Mouse (Mus musculus) ES-Bruce4 (cell line): ENCODE measurements around the gene Kirrel. TPM values are rescaled to one million over a fixed set of nuclear protein-coding genes. Genes with fewer than 3 reads are reported as not detected.
A peak's percentile ranks its signal among the peaks of the same experiment; 100 is the strongest.

Experiments
- H3K27ac ChIP-seq: 2 replicates; pipeline ENCODE4 v1.5.1; 2012; ENCODE audit warnings: low read length, inconsistent platforms; ENCODE audit not compliant: insufficient read depth
- H3K27me3 ChIP-seq: 2 replicates; pipeline ENCODE4 v1.6.1; 2012; ENCODE audit warnings: mild to moderate bottlenecking, low read length, inconsistent platforms; ENCODE audit not compliant: control insufficient read depth, poor library complexity, insufficient read depth, severe bottlenecking
- H3K36me3 ChIP-seq: 2 replicates; pipeline ENCODE4 v1.6.1; 2012; ENCODE audit warnings: inconsistent platforms, mild to moderate bottlenecking, low read length, moderate library complexity; ENCODE audit not compliant: control insufficient read depth, poor library complexity, insufficient read depth, severe bottlenecking
- H3K4me1 ChIP-seq: one replicate; pipeline ENCODE4 v1.8.1; 2011; ENCODE audit warnings: low read length; ENCODE audit not compliant: control insufficient read depth, insufficient read depth
- H3K4me3 ChIP-seq: 2 replicates; pipeline ENCODE4 v1.5.1; 2011; ENCODE audit warnings: low read depth, mild to moderate bottlenecking, low read length
- H3K9ac ChIP-seq: 2 replicates; pipeline ENCODE4 v1.6.1; 2012; ENCODE audit warnings: low read depth, mild to moderate bottlenecking, inconsistent platforms; ENCODE audit not compliant: poor library complexity, severe bottlenecking
- H3K9me3 ChIP-seq: replicated peaks from 2 replicates; pipeline ENCODE4 v1.6.1; 2012; ENCODE audit warnings: mild to moderate bottlenecking, low read length, inconsistent platforms; ENCODE audit not compliant: control insufficient read depth, poor library complexity, insufficient read depth, severe bottlenecking
- CTCF ChIP-seq: IDR thresholded peaks from one replicate; pipeline ENCODE4 v1.8.1; 2011; ENCODE audit warnings: low read depth, low read length
- EP300 ChIP-seq: IDR thresholded peaks from 2 replicates; pipeline ENCODE4 v1.6.1; 2011; ENCODE audit warnings: low read depth, low read length; ENCODE audit not compliant: insufficient read depth
- POLR2A ChIP-seq: IDR thresholded peaks from one replicate; pipeline ENCODE4 v1.8.1; 2011; ENCODE audit warnings: low read length; ENCODE audit not compliant: insufficient read depth
- polyA plus RNA-seq: library from polyadenylated mRNA; stranded (reverse); fragments of >200 nt; gene quantifications from 2 replicates; pipeline ENCODE4 v1.2.4, GENCODE M21; 2011; ENCODE audit warnings: low read depth; ENCODE audit not compliant: missing spikeins, insufficient read depth, insufficient read length

Kirrel gene
- polyA plus RNA-seq, 1 experiment = 38.3 TPM

DNA sequence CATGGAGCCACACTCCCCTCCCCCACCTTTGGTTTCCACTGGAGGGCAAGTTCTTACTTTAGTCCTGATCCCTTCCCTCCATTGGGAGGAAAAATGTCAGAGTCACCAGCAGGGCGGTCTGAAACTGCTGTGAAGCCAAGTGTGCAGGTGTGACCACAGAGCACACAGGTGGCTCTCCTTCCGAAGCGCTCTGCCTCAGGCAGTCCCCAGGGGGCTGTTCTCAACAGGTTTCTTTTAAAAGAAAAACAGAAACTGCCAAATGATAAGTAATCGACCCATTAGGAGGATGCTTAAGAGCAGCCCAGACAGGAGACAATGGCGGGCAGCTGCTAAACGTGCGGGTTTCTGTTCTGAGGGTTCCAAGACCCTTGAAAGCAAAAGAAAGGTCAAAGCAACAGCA, 37.8 kb downstream of the Kirrel start:
- H3K4me1 ChIP-seq = peaks cover 6% of the 10 kb centered on the region
- no peaks in the 10 kb centered on the region for H3K9me3 ChIP-seq
- H3K4me3 ChIP-seq = no peak overlapping the region
- peak overlapping the region; percentile 55; the same call in 1 of the 2 replicates for H3K27ac ChIP-seq
- H3K36me3 ChIP-seq = peaks cover 8% of the 10 kb centered on the region
- TF ChIP-seq CTCF (no peak), EP300 (peak; percentile 87)
- no peak overlapping the region for H3K9ac ChIP-seq
- no peaks in the 10 kb centered on the region for H3K27me3 ChIP-seq

DNA sequence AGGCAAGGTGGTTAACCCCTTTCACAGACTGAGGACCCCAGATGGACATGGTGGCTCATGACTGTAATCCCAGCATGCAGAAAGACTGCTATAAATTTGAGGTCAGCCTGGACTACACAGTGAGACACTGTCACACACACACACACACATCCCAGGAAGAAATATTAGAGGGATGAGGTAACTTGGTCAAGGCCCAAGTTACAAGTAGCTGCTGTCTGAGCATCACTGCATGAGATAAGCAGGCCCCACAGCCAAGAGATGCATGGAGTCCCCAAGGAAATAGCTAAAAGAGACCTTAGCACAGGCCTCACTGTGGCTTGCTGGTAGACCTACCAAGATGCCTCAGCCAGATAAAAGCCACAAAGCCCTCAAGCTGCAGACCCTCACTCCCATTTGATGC, 39.6 kb downstream of the Kirrel start:
- peaks cover 9% of the 10 kb centered on the region for H3K4me1 ChIP-seq
- H3K27ac ChIP-seq = no peak overlapping the region
- no peak overlapping the region for H3K9ac ChIP-seq
- no peaks in the 10 kb centered on the region for H3K9me3 ChIP-seq
- H3K4me3 ChIP-seq = no peak overlapping the region
- TF ChIP-seq POLR2A (no peak), CTCF (no peak), EP300 (no peak)
- H3K36me3 ChIP-seq = peaks cover 7% of the 10 kb centered on the region; the same call in 1 of the 2 replicates
- no peaks in the 10 kb centered on the region for H3K27me3 ChIP-seq

DNA sequence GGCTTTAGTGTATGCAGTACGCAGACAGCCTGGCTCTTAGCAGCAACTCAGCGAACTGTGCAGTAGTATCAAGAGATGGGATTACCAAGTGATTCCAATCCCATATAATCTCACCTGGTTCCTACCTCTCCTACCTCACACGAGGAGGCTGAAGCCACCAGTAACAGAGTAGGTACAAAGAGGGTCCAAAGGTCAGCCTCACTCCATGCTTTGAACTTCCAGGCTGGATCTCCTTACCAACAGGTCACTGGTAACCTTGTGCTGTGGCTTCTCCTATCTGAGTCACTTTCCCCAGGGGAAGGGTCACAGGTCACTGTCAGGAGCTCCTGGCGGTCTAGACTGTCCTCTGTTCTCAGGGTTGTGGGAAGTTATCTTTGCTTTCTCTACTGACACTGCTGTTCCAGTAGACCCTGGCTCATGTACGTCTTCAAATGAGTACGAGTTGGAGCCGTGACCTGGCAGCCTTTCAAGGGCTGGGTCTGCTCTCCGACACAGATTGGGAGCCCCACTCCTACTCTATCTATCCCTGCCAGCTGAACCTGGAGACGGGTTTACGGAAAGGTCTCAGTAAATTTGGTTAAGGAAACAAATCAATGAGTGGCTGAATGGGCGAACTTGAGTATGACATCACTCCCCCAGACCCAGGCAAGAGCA, 42.7 kb downstream of the Kirrel start:
- Histone ChIP-seq H3K4me3 (no peak overlapping the region), H3K9me3 (no peaks in the 10 kb centered on the region), H3K9ac (no peak overlapping the region), H3K27me3 (no peaks in the 10 kb centered on the region), H3K4me1 (peaks cover 11% of the 10 kb centered on the region), H3K36me3 (no peaks in the 10 kb centered on the region), H3K27ac (no peak overlapping the region)
- TF ChIP-seq CTCF (no peak), EP300 (no peak), POLR2A (no peak)

DNA sequence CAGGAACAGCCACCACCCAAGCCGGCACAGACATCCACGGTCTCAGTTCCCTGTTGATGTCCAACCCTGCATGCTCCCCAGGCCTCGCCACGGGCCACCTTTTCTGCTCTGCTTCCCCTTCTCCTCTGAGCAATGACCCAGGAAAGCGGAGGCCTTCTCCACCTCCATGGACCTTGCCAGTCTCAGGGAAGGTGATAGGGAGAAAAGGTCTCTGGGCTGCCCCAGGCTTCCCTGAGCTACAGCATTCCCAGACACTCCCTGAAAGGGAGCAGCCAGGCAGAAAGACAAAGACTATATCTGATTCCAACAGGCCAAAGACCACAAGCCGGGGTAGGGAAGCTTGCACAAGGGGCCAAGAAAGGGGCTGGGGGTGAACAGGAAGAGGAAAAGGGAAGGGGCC, 43.6 kb downstream of the Kirrel start:
- peaks cover 11% of the 10 kb centered on the region for H3K4me1 ChIP-seq
- no peaks in the 10 kb centered on the region for H3K9me3 ChIP-seq
- H3K27me3 ChIP-seq = no peaks in the 10 kb centered on the region
- no peak overlapping the region for H3K27ac ChIP-seq
- H3K9ac ChIP-seq = no peak overlapping the region
- H3K4me3 ChIP-seq = no peak overlapping the region
- TF ChIP-seq CTCF (no peak), EP300 (no peak), POLR2A (no peak)
- H3K36me3 ChIP-seq = no peaks in the 10 kb centered on the region

DNA sequence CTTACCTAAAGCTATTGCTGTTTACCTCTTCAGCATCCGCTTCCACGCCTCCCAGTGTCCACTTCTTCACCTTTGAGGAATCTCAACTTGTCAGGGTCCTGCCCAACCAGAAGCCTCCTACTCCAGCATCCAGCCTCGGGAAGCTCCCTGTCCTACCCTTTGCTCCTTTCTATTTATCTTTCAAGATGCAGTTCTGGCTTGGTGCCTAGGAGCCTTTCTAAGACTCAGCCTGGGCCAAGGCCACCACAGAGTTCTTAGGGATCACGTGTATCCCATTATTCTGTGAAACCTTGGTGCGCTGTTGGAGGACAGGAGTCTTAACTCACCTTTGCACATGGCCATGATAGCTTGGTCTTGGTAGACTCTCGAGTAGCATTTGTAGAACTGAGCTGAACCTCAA, 50.8 kb downstream of the Kirrel start:
- TF ChIP-seq CTCF (no peak), EP300 (no peak), POLR2A (no peak)
- no peaks in the 10 kb centered on the region for H3K36me3 ChIP-seq
- H3K4me3 ChIP-seq = no peak overlapping the region
- H3K9ac ChIP-seq = no peak overlapping the region
- no peaks in the 10 kb centered on the region for H3K4me1 ChIP-seq
- no peaks in the 10 kb centered on the region for H3K9me3 ChIP-seq
- H3K27ac ChIP-seq = no peak overlapping the region
- H3K27me3 ChIP-seq = no peaks in the 10 kb centered on the region

DNA sequence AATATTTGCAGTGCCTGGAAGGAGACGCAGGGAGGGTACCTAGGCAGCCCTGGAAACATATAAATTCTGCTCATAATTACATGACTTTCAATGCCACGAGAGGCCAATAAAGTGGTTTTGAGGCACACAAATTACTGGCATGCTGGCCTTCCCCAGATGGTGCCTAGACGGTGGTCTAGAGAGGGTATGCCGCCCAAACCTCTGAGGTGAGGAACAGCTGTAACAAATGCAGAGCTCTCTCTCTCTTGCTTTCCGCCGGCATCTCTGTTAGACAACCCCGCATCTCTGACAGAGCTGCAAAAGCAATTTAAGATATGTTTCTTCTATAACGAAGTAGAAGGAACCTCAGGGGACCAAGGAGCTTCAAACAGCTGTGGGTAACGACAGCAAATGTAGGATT, 56.3 kb downstream of the Kirrel start:
- Histone ChIP-seq H3K9me3 (no peaks in the 10 kb centered on the region), H3K4me1 (no peaks in the 10 kb centered on the region), H3K27me3 (no peaks in the 10 kb centered on the region), H3K9ac (no peak overlapping the region), H3K27ac (no peak overlapping the region), H3K4me3 (no peak overlapping the region), H3K36me3 (no peaks in the 10 kb centered on the region)
- TF ChIP-seq POLR2A = no peak
- TF ChIP-seq CTCF = no peak
- TF ChIP-seq EP300 = no peak
